Mouse (Mus musculus): Measurements from ENCODE around the gene Drg2.

Gene Drg2

GRCm38 (mm10) chr11:60469039-60469438, 14.6 kb downstream of the Drg2 start, which contains the start of gene Myo15:
TSS of gene Myo15 (plus strand) at chr11:60469339.
- in situ Hi-C loops (cut with MboI, MseI) = no loop called here

GRCm38 (mm10) chr11:60470743-60471142, 16.4 kb downstream of the Drg2 start:
- in situ Hi-C loops (cut with MboI, MseI) = no loop called here

- in situ Hi-C loops (cut with MboI, MseI) = no loop called here
These were observed 20.1 kb downstream of the Drg2 start for GRCm38 (mm10) chr11:60474534-60474933.

- in situ Hi-C loops (cut with MboI, MseI) = loop anchor here (5.0 kb wide), 1 partner anchor 46 kb away; no protein-coding TSS in a partner anchor
These were observed 21.4 kb downstream of the Drg2 start for GRCm38 (mm10) chr11:60475668-60476362.

- in situ Hi-C loops (cut with MboI, MseI) = loop anchor here (5.0 kb wide), 1 partner anchor 44 kb away; no protein-coding TSS in a partner anchor
These were observed 23.7 kb downstream of the Drg2 start for GRCm38 (mm10) chr11:60478121-60478520.

GRCm38 (mm10) chr11:60486267-60486666, 31.9 kb downstream of the Drg2 start:
- in situ Hi-C loops (cut with MboI, MseI) = no loop called here

GRCm38 (mm10) chr11:60492726-60493125, 38.3 kb downstream of the Drg2 start:
- in situ Hi-C loops (cut with MboI, MseI) = no loop called here

- in situ Hi-C loops (cut with MboI, MseI) = no loop called here
These were observed 41.3 kb downstream of the Drg2 start for GRCm38 (mm10) chr11:60495692-60496091.

- in situ Hi-C loops (cut with MboI, MseI) = no loop called here
These were observed 52.9 kb downstream of the Drg2 start for GRCm38 (mm10) chr11:60507281-60507680.

GRCm38 (mm10) chr11:60508950-60509349, 54.6 kb downstream of the Drg2 start:
- in situ Hi-C loops (cut with MboI, MseI) = no loop called here

GRCm38 (mm10) chr11:60509500-60509899, 55.1 kb downstream of the Drg2 start:
- in situ Hi-C loops (cut with MboI, MseI) = no loop called here

GRCm38 (mm10) chr11:60511893-60512292, 57.5 kb downstream of the Drg2 start:
- in situ Hi-C loops (cut with MboI, MseI) = no loop called here

GRCm38 (mm10) chr11:60512520-60512919, 58.1 kb downstream of the Drg2 start:
- in situ Hi-C loops (cut with MboI, MseI) = no loop called here

- in situ Hi-C loops (cut with MboI, MseI) = no loop called here
These were observed 60.5 kb downstream of the Drg2 start for GRCm38 (mm10) chr11:60514941-60515340.

GRCm38 (mm10) chr11:60518305-60518704, 63.9 kb downstream of the Drg2 start:
- in situ Hi-C loops (cut with MboI, MseI) = no loop called here

All from regulatory T cell (primary cell).